Mouse (Mus musculus) liver (tissue): ENCODE measurements around the gene Twistnb.

Experiments used
- DNase-seq: peaks from one replicate; pipeline ENCODE4 v3.0.0-alpha.2; 2020; ENCODE audit warnings: mixed read lengths

The Twistnb gene

GRCm38 (mm10) chr12:33429387-33430160 lies at the start of gene Twistnb:
Gene Twistnb (plus strand): TSS chr12:33429635.
- DNase-seq: peak; percentile 94

- DNase-seq: peak; percentile 59
Measured at GRCm38 (mm10) chr12:33388842-33389241, 40.6 kb upstream of the Twistnb start.

- DNase-seq: no peak
Measured at GRCm38 (mm10) chr12:33390844-33391560, 38.4 kb upstream of the Twistnb start.

GRCm38 (mm10) chr12:33394804-33395623 lies 34.4 kb upstream of the Twistnb start, which contains the start of gene Efcab10:
Gene Efcab10 (plus strand): TSS chr12:33394854.
- DNase-seq: no peak

- peak; percentile 30 for DNase-seq
Measured at GRCm38 (mm10) chr12:33403265-33403693, 26.2 kb upstream of the Twistnb start.

GRCm38 (mm10) chr12:33404996-33405395 lies 24.4 kb upstream of the Twistnb start:
- no peak for DNase-seq

GRCm38 (mm10) chr12:33405398-33406026 lies 23.9 kb upstream of the Twistnb start:
- no peak for DNase-seq

GRCm38 (mm10) chr12:33411580-33412151 lies 17.8 kb upstream of the Twistnb start:
- no peak for DNase-seq

- DNase-seq: peak; percentile 38
Measured at GRCm38 (mm10) chr12:33424329-33424728, 5.1 kb upstream of the Twistnb start.

GRCm38 (mm10) chr12:33427293-33427692 lies 2.1 kb upstream of the Twistnb start:
- DNase-seq: no peak

GRCm38 (mm10) chr12:33427726-33428125 lies 1.7 kb upstream of the Twistnb start:
- no peak for DNase-seq

GRCm38 (mm10) chr12:33433812-33434211 lies 4.4 kb downstream of the Twistnb start:
- DNase-seq: no peak

GRCm38 (mm10) chr12:33434758-33435157 lies 5.3 kb downstream of the Twistnb start:
- DNase-seq: no peak

GRCm38 (mm10) chr12:33455418-33455817 lies 26.0 kb downstream of the Twistnb start:
- DNase-seq: no peak

GRCm38 (mm10) chr12:33456242-33456641 lies 26.8 kb downstream of the Twistnb start:
- DNase-seq: no peak

GRCm38 (mm10) chr12:33480975-33481374 lies 51.5 kb downstream of the Twistnb start:
- no peak for DNase-seq

GRCm38 (mm10) chr12:33482931-33483330 lies 53.5 kb downstream of the Twistnb start:
- DNase-seq: no peak
